ENCODE assay signal across 10 mouse cellular contexts in genomic region chr11:110942695-110943135, GRCm38 (mm10). TPM values are rescaled to one million over a fixed set of nuclear protein-coding genes. Genes with fewer than 3 reads are reported as not detected.
A peak's percentile ranks its signal among the peaks of the same experiment; 100 is the strongest.
DNase-seq lines count a peak whose midpoint lies in the region; ATAC-seq lines count a peak whose summit lies in the region.
"Had no signal": no experiment of that assay in that cellular context is flagged by ENCODE, and none has a peak within 500 bp of the region (broad histone marks: within the 10 kb centered on the region; RNA-seq: fewer than 3 reads in every experiment).

No protein-coding gene starts in this region.

- no peak overlapping the region for H3K4me2 ChIP-seq in forebrain, embryonic 12.5 days

- DNase-seq in heart, embryonic 10.5 days (ENCODE audit: low spot score), result peak; percentile 83
- no peak for DNase-seq in heart, postnatal 25 days (ENCODE audit: low spot score)
- peak; percentile 8 for DNase-seq in adrenal gland, postnatal 25 days
- DNase-seq in heart, postnatal 10 days, result peak; percentile 13 to 25
- DNase-seq in lung, postnatal 4 days, result peak; percentile 18 to 22
- no peak for DNase-seq in layer of hippocampus, adult 8-10 months (ENCODE audit: low spot score in 2 of 2)
- DNase-seq in left cerebral cortex, adult 8-10 months (ENCODE audit: low spot score in 2 of 2), result no peak
- DNase-seq: cerebellum, postnatal 14 days; right cerebral cortex, adult 18-20 months had no signal

- no peak overlapping the region for H3K27ac ChIP-seq in heart, embryonic 10.5 days
- H3K27ac ChIP-seq in forebrain, embryonic 12.5 days, result no peak overlapping the region

- ATAC-seq in forebrain, embryonic 12.5 days (ENCODE audit: low FRiP score), result no peak

- 30% methylated on average over 6 of the region's 6 CpGs for WGBS in heart, embryonic 10.5 days
- WGBS in forebrain, embryonic 12.5 days, result 61% methylated on average over 6 of the region's 6 CpGs

- no peak overlapping the region for H3K9ac ChIP-seq in forebrain, embryonic 12.5 days

- no peak overlapping the region for H3K4me3 ChIP-seq in heart, embryonic 10.5 days
- H3K4me3 ChIP-seq in forebrain, embryonic 12.5 days (replicated peaks), result no peak overlapping the region

- no peaks in the 10 kb centered on the region for H3K9me3 ChIP-seq in heart, embryonic 10.5 days
- H3K9me3 ChIP-seq in forebrain, embryonic 12.5 days, result no peaks in the 10 kb centered on the region

- peaks cover 5% of the 10 kb centered on the region; the same call in 1 of the 2 replicates for H3K4me1 ChIP-seq in heart, embryonic 10.5 days
- no peaks in the 10 kb centered on the region; the same call in 1 of the 2 replicates for H3K4me1 ChIP-seq in forebrain, embryonic 12.5 days

- intact Hi-C loops in heart, postnatal 25 days (cut with DNase I), result no loop called here
- intact Hi-C loops in heart, postnatal 10 days (cut with DNase I), result no loop called here

- H3K36me3 ChIP-seq in heart, embryonic 10.5 days, result no peaks in the 10 kb centered on the region
- H3K36me3 ChIP-seq in forebrain, embryonic 12.5 days (replicated peaks), result no peaks in the 10 kb centered on the region

- no peaks in the 10 kb centered on the region for H3K27me3 ChIP-seq in heart, embryonic 10.5 days (ENCODE audit: insufficient read depth, poor library complexity, severe bottlenecking)
- no peaks in the 10 kb centered on the region for H3K27me3 ChIP-seq in forebrain, embryonic 12.5 days

RNA-seq across cellular contexts. Expression of gene Kcnj16, which starts 25.1 kb away (rescaled TPM):
- polyA plus RNA-seq in heart, embryonic 10.5 days (2016; fragmentation: Nextera tagmentation; extraction: Ambion mirVana), result 0.04 and 0.05 TPM in 2 replicates
- total RNA-seq in heart, postnatal 25 days (2021), result not detected
- not detected in 2 replicates for total RNA-seq in adrenal gland, postnatal 25 days (2021)
- total RNA-seq in heart, postnatal 10 days (2021), result not detected
- 10 to 100 TPM; 15.7 to 25.5 (median 21.7) TPM for total RNA-seq in layer of hippocampus, adult 8-10 months (2022)
- polyA plus RNA-seq in forebrain, embryonic 12.5 days (2016; fragmentation: Nextera tagmentation; extraction: Ambion mirVana), result not detected in 2 replicates
- 10 to 100 TPM; 19.8 to 28.7 (median 23.8) TPM for total RNA-seq in left cerebral cortex, adult 8-10 months (2022)

Comparison
In these comparisons a context has a peak if more than half of its experiments do, and no peak if none do; other contexts are left out.
1. DNase-seq: peak in heart, embryonic 10.5 days (single experiment), adrenal gland, postnatal 25 days (single experiment), heart, postnatal 10 days (2 of 2) and lung, postnatal 4 days (2 of 2); none in heart, postnatal 25 days (single experiment), layer of hippocampus, adult 8-10 months (0 of 2) and left cerebral cortex, adult 8-10 months (0 of 2).
2. RNA of gene Kcnj16, which starts 25.1 kb away (total RNA-seq): 19.8 to 28.7 TPM in left cerebral cortex, adult 8-10 months and 15.7 to 25.5 TPM in layer of hippocampus, adult 8-10 months; not detected in heart, postnatal 25 days, not detected in heart, postnatal 10 days and not detected in adrenal gland, postnatal 25 days; every median in the first group is over 10 times any median in the second.